Mouse (Mus musculus) embryonic fibroblast, embryonic 13.5 days (primary cell): ENCODE measurements at regions not wholly inside any gene's neighbourhood (a gene's known extent, or its start where the extent isn't known, plus 50 kb on each side); places are given as distances from the start of the nearest gene placed in this dataset.

Experiments used
- CTCF ChIP-seq: IDR thresholded peaks from 2 replicates; pipeline ENCODE4 v1.5.1; 2011; ENCODE audit warnings: mild to moderate bottlenecking, control low read depth, low read length, moderate library complexity, borderline replicate concordance; ENCODE audit not compliant: insufficient read depth
- POLR2A ChIP-seq: IDR thresholded peaks from 2 replicates; pipeline ENCODE4 v1.6.1; 2011; ENCODE audit warnings: low read depth, mild to moderate bottlenecking, control low read depth, low read length, moderate library complexity

GRCm38 (mm10) chr4:142353526-142353925 lies 114.3 kb upstream of the Kazn start:
- TF ChIP-seq CTCF: no peak
- TF ChIP-seq POLR2A: no peak
